Mouse (Mus musculus): Measurements from ENCODE around the gene Adgrd1.

DNA sequence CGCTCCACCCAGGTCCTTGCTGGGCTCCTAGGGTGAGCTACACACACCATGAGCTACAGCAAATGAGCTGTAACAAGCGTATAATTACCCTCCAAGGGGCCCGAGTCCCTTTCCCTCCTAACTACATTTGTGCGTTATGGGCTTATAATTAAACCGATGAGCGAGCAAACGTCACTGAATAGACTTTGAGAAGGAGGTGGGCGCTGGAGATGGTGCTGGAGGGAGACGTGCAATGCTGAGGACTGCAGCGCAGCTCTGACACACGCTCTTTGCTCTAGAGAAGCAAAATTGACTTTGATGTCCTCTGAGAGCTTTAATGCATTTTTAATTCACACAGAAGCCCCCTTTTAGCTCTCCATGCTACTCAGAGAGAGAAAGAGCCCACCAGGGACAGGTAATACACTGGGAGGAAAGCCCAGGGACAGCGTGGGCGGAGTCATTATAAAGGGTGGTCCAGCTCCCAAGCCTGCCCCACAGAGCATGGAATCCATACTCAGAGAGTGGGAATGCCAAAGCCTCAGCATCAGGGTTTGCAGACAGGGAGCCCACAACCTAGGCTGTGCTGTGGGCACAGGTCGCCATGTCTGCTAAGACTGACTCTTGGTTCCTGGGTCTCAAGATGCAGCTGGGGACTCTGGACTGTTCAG, 115.0 kb downstream of the Adgrd1 start:
- TF ChIP-seq GATA1 (IDR thresholded peaks at IDR 0.05; ENCODE audit: borderline replicate concordance, low read length) (no peak), FLI1 (IDR thresholded peaks at IDR 0.05; ENCODE audit: low read length) (no peak)

All from megakaryocyte, embryonic 14.5 days (primary cell).